Mouse (Mus musculus): ENCODE measurements around the gene Epsti1. TPM values are rescaled to one million over a fixed set of nuclear protein-coding genes. Genes with fewer than 3 reads are reported as not detected.

Epsti1 gene
- 15.1 TPM for polyA plus RNA-seq (2014; fragmentation: Illumina TruSeq; extraction: RNeasy Lipid Tissue Mini Kit (QIAGEN cat#74804))

GRCm38 (mm10) chr14:77904171-77904762 lies at the start of gene Epsti1:
Epsti1 (plus strand) TSS chr14:77904239.

GRCm38 (mm10) chr14:77874304-77875241 lies 29.5 kb upstream of the Epsti1 start, which contains the start of gene Dnajc15:
Dnajc15 (minus strand) TSS chr14:77875125.

Other genes starting within 250 kb of the Epsti1 start
- gene Dnajc15, start 29.1 kb upstream of the Epsti1 start, polyA plus RNA-seq (2014; fragmentation: Illumina TruSeq; extraction: RNeasy Lipid Tissue Mini Kit (QIAGEN cat#74804)): 677 TPM
- 18.5 TPM for gene Fam216b, start 184.8 kb downstream of the Epsti1 start, polyA plus RNA-seq (2014; fragmentation: Illumina TruSeq; extraction: RNeasy Lipid Tissue Mini Kit (QIAGEN cat#74804))

All from ovary, adult 10 weeks (tissue).